Mouse (Mus musculus): ENCODE results near the gene Arel1. TPM values are rescaled to one million over a fixed set of nuclear protein-coding genes. Genes with fewer than 3 reads are reported as not detected.

Arel1 gene
- polyA plus RNA-seq, 1 experiment, result 42.1 TPM

DNA sequence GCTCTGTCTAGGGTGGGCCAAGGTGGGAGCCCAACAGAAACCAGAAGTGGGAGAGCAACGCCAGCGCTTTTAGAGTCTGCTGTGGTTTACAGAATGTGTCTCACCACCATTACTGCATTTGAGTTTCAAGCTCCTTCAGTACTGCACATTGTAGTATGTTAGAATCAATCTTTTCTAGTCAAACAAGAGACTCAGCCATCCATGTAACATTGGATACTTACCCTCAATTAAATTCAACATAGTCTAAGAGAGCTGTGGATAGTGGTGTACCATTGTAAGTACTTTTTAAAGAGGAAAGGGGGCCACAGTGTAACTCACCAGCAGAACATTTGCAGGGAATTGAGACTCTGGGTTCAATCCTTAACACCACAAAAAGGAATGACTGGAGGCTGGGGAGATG is 59.1 kb downstream of the Arel1 start:
- TF ChIP-seq CTCF (IDR thresholded peaks at IDR 0.05; ENCODE audit: borderline replicate concordance, control insufficient read depth, extremely low read depth, insufficient read depth, low read length, poor library complexity) (no peak), POLR2A (IDR thresholded peaks at IDR 0.05; ENCODE audit: control insufficient read depth, extremely low read depth, insufficient read depth, low read length, poor library complexity) (no peak)
- Histone ChIP-seq H3K27ac (ENCODE audit: control insufficient read depth, insufficient read depth, low read length) (no peak overlapping the region), H3K27me3 (ENCODE audit: control insufficient read depth, insufficient read depth, low read length) (no peaks in the 10 kb centered on the region), H3K4me1 (replicated peaks; ENCODE audit: control insufficient read depth, insufficient read depth, low read length) (no peaks in the 10 kb centered on the region), H3K36me3 (ENCODE audit: control insufficient read depth, insufficient read depth, low read length) (no peaks in the 10 kb centered on the region), H3K4me3 (ENCODE audit: control insufficient read depth, insufficient read depth, low read length) (no peak overlapping the region)
- no peak for DNase-seq
- WGBS, result 74% methylated on average over 2 of the region's 2 CpGs

DNA sequence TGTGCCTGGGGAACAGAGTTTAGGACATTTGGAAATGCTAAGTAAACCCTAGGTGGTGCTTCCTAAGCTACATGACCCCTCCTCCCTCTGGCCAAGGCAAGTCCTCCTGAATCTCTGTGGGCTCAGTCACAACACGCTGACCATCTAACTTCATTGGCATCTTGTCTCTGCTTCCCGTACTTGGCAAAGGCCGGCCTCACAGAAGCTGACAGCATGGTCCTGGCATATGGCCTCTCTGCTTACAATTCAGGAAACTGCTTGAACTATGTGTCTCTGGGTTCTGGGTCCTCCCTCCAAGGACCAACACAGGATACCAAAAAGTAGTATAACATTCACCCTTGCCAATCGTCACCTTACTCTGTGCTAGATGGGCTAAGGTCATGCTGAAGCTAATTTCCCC is 60.6 kb downstream of the Arel1 start:
- DNase-seq, result no peak
- WGBS, result 92% methylated on average over 4 of the region's 4 CpGs
- Histone ChIP-seq H3K27ac (ENCODE audit: control insufficient read depth, insufficient read depth, low read length) (no peak overlapping the region), H3K4me3 (ENCODE audit: control insufficient read depth, insufficient read depth, low read length) (no peak overlapping the region), H3K36me3 (ENCODE audit: control insufficient read depth, insufficient read depth, low read length) (no peaks in the 10 kb centered on the region), H3K4me1 (replicated peaks; ENCODE audit: control insufficient read depth, insufficient read depth, low read length) (no peaks in the 10 kb centered on the region), H3K27me3 (ENCODE audit: control insufficient read depth, insufficient read depth, low read length) (no peaks in the 10 kb centered on the region)
- no peak for TF ChIP-seq CTCF (IDR thresholded peaks at IDR 0.05; ENCODE audit: borderline replicate concordance, control insufficient read depth, extremely low read depth, insufficient read depth, low read length, poor library complexity)
- TF ChIP-seq POLR2A (IDR thresholded peaks at IDR 0.05; ENCODE audit: control insufficient read depth, extremely low read depth, insufficient read depth, low read length, poor library complexity), result no peak

DNA sequence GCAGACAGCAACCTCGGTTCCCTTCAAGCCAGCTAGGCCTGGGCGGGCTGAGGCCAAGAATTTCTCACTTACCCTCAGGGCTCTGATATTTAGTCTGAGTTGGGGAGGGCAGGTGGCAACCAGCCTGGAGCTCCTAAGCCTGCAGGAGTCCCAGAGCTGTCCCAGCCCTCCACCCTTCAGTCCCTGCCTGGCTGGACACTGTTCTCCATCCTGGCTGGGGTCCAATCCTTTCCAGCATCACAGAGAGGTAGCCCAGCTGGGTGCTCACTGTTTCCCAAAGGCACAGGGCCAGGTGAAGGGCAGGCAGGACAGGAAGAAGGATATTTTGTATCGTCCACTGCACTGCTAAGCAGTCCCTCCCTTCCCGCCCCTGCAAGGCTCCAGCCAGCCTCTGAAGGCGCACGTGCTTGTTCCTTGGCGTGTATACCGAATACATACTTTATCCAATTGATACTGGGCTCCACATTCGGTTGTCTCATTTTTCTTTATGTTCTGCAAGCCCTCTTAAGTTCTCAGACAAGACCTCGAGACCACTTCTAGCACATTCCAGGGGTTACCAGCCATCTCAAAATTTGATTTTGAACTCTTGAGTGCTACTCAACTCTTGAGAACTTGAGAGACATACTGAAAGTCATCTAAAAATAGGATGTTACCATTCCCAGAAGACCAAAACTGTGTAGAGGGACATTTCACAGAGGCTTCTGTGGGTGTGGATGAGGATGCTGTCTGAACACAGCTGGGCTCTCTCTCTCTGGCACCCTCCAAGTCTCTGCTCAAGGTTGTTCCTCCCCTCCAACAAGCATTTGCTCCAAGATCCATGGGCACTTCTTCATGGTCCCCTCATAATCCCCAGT is 62.8 kb downstream of the Arel1 start:
- DNase-seq, result no peak
- 86% methylated on average over 10 of the region's 10 CpGs for WGBS
- no peaks in the 10 kb centered on the region for H3K27me3 ChIP-seq (ENCODE audit: control insufficient read depth, insufficient read depth, low read length)
- no peak overlapping the region for H3K4me3 ChIP-seq (ENCODE audit: control insufficient read depth, insufficient read depth, low read length)
- no peak for TF ChIP-seq CTCF (IDR thresholded peaks at IDR 0.05; ENCODE audit: borderline replicate concordance, control insufficient read depth, extremely low read depth, insufficient read depth, low read length, poor library complexity)
- TF ChIP-seq POLR2A (IDR thresholded peaks at IDR 0.05; ENCODE audit: control insufficient read depth, extremely low read depth, insufficient read depth, low read length, poor library complexity), result no peak
- H3K36me3 ChIP-seq (ENCODE audit: control insufficient read depth, insufficient read depth, low read length), result no peaks in the 10 kb centered on the region
- no peaks in the 10 kb centered on the region for H3K4me1 ChIP-seq (replicated peaks; ENCODE audit: control insufficient read depth, insufficient read depth, low read length)
- no peak overlapping the region for H3K27ac ChIP-seq (ENCODE audit: control insufficient read depth, insufficient read depth, low read length)

DNA sequence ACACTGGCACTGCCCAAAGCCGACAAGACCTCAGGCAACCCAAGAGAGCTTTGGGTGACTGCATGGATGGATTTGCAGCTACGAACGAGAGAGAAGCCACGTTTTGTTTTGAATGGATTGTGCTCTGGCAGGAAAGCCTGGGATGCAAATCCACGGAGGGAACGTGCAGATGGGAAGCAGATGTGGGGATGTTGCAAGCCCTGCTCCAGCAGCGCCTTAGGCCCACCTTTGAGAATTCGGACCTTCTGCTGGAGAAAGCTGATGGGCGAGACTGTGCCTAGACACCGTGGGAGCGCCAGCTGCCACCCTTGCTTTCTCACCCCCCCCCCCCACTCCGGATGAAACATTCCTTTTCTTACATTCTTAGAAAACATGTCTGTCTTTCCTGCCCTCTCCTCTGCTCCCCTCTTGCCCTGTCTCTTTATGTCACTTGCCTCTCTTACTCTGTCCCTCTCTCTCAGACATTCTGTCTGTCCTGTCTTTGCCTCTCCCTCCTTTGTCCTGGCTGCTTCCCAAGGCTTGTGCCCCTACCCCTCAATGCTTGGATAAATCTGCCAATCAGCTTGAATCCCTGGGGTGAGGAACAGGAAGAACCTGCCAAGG is 63.6 kb downstream of the Arel1 start:
- Histone ChIP-seq H3K36me3 (ENCODE audit: control insufficient read depth, insufficient read depth, low read length) (no peaks in the 10 kb centered on the region), H3K4me1 (replicated peaks; ENCODE audit: control insufficient read depth, insufficient read depth, low read length) (no peaks in the 10 kb centered on the region), H3K27ac (ENCODE audit: control insufficient read depth, insufficient read depth, low read length) (no peak overlapping the region), H3K4me3 (ENCODE audit: control insufficient read depth, insufficient read depth, low read length) (no peak overlapping the region), H3K27me3 (ENCODE audit: control insufficient read depth, insufficient read depth, low read length) (no peaks in the 10 kb centered on the region)
- 84% methylated on average over 12 of the region's 12 CpGs for WGBS
- DNase-seq, result no peak
- TF ChIP-seq POLR2A (IDR thresholded peaks at IDR 0.05; ENCODE audit: control insufficient read depth, extremely low read depth, insufficient read depth, low read length, poor library complexity), result no peak
- TF ChIP-seq CTCF (IDR thresholded peaks at IDR 0.05; ENCODE audit: borderline replicate concordance, control insufficient read depth, extremely low read depth, insufficient read depth, low read length, poor library complexity), result no peak

DNA sequence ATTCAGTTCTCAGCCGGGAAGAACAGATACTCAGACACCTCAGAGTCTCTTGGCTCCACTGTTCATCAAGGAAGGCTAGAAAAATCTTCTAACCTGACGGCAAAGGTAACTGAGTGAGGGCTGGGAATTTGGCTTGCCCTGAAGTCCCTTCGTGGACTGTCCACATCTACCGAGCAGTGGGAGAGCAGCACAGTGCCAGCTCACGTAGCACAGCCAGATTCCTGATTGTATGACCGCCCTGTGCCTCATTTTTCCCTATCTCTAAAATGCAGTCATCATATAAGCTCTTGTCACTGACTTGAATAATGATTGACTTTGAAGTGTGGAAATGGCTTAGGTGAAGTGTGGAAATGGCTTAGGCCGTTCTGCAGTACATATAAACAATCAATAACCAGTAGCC is 66.3 kb downstream of the Arel1 start:
- Histone ChIP-seq H3K4me1 (replicated peaks; ENCODE audit: control insufficient read depth, insufficient read depth, low read length) (no peaks in the 10 kb centered on the region), H3K36me3 (ENCODE audit: control insufficient read depth, insufficient read depth, low read length) (no peaks in the 10 kb centered on the region), H3K4me3 (ENCODE audit: control insufficient read depth, insufficient read depth, low read length) (no peak overlapping the region), H3K27me3 (ENCODE audit: control insufficient read depth, insufficient read depth, low read length) (no peaks in the 10 kb centered on the region), H3K27ac (ENCODE audit: control insufficient read depth, insufficient read depth, low read length) (no peak overlapping the region)
- DNase-seq, result no peak
- no peak for TF ChIP-seq CTCF (IDR thresholded peaks at IDR 0.05; ENCODE audit: borderline replicate concordance, control insufficient read depth, extremely low read depth, insufficient read depth, low read length, poor library complexity)
- TF ChIP-seq POLR2A (IDR thresholded peaks at IDR 0.05; ENCODE audit: control insufficient read depth, extremely low read depth, insufficient read depth, low read length, poor library complexity), result no peak
- 88% methylated on average over 7 of the region's 7 CpGs for WGBS

DNA sequence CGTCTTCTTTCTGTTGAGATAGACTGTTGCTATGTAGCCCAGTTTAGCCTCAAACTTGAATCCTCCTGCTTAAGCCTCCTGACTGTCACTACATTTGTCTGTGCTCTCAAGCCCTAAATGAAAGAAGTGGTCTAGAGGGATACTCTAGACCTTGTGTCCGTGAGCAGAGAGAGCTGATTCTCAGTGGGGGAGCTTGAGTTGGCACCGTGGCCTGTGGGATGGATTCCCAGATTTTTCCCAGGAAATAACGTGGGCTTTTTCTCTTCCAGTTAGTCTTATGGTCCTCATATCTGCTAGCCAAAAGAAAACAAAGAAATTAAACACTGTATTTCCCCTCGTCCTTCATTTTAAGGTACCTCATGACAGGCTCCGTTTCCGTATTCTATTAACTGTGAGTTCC is 70.4 kb downstream of the Arel1 start:
- WGBS, result 90% methylated on average over 7 of the region's 7 CpGs
- H3K27me3 ChIP-seq (ENCODE audit: control insufficient read depth, insufficient read depth, low read length), result no peaks in the 10 kb centered on the region
- no peaks in the 10 kb centered on the region for H3K36me3 ChIP-seq (ENCODE audit: control insufficient read depth, insufficient read depth, low read length)
- no peak for DNase-seq
- no peaks in the 10 kb centered on the region for H3K4me1 ChIP-seq (replicated peaks; ENCODE audit: control insufficient read depth, insufficient read depth, low read length)
- TF ChIP-seq CTCF (IDR thresholded peaks at IDR 0.05; ENCODE audit: borderline replicate concordance, control insufficient read depth, extremely low read depth, insufficient read depth, low read length, poor library complexity) (no peak), POLR2A (IDR thresholded peaks at IDR 0.05; ENCODE audit: control insufficient read depth, extremely low read depth, insufficient read depth, low read length, poor library complexity) (no peak)
- H3K4me3 ChIP-seq (ENCODE audit: control insufficient read depth, insufficient read depth, low read length), result no peak overlapping the region
- H3K27ac ChIP-seq (ENCODE audit: control insufficient read depth, insufficient read depth, low read length), result no peak overlapping the region
